Mouse (Mus musculus): ENCODE measurements around the gene 1110002E22Rik. TPM values are rescaled to one million over a fixed set of nuclear protein-coding genes. Genes with fewer than 3 reads are reported as not detected.

Gene 1110002E22Rik
- polyA plus RNA-seq, 1 experiment from 2014 or later: 18.7 TPM

GRCm38 (mm10) chr3:138130692-138131091, 65.8 kb downstream of the 1110002E22Rik start:
- H3K4me1 ChIP-seq (ENCODE audit: control insufficient read depth, insufficient read depth, low read length): peaks cover 4% of the 10 kb centered on the region; the same call in 1 of the 2 replicates
- H3K36me3 ChIP-seq (ENCODE audit: control insufficient read depth, insufficient read depth): no peaks in the 10 kb centered on the region
- H3K27me3 ChIP-seq (ENCODE audit: control insufficient read depth, insufficient read depth, low read length): no peaks in the 10 kb centered on the region
- 78% methylated on average over 1 of the region's 1 CpGs for WGBS
- H3K4me2 ChIP-seq (ENCODE audit: low read depth, low read length): no peak overlapping the region
- no peak overlapping the region for H3K4me3 ChIP-seq (ENCODE audit: low read length)
- no peak for ATAC-seq (replicated peaks; ENCODE audit: extremely low read depth, insufficient read depth, low FRiP score)
- H3K27ac ChIP-seq (ENCODE audit: low read length): no peak overlapping the region
- no peak overlapping the region for H3K9ac ChIP-seq (ENCODE audit: low read length)
- H3K9me3 ChIP-seq (replicated peaks; ENCODE audit: control insufficient read depth, low read length): no peaks in the 10 kb centered on the region

Other genes starting within 250 kb of the 1110002E22Rik start
- 953 and 1,062 TPM in 2 replicates for gene H2afz, start 200.6 kb upstream of the 1110002E22Rik start, polyA plus RNA-seq (2015; fragmentation: Nextera tagmentation; extraction: Ambion mirVana)
- gene Dnajb14, start 197.4 kb upstream of the 1110002E22Rik start, polyA plus RNA-seq (2015; fragmentation: Nextera tagmentation; extraction: Ambion mirVana): 7.3 and 8.1 TPM in 2 replicates
- gene Lamtor3, start 146.5 kb upstream of the 1110002E22Rik start, polyA plus RNA-seq (2015; fragmentation: Nextera tagmentation; extraction: Ambion mirVana): 115 and 120 TPM in 2 replicates
- gene Dapp1, start 83.5 kb upstream of the 1110002E22Rik start, polyA plus RNA-seq (2015; fragmentation: Nextera tagmentation; extraction: Ambion mirVana): 17.3 and 22.8 TPM in 2 replicates
- 0.36 and 0.45 TPM in 2 replicates for gene Gm5105, start 2.3 kb downstream of the 1110002E22Rik start, polyA plus RNA-seq (2015; fragmentation: Nextera tagmentation; extraction: Ambion mirVana)
- gene Trmt10a, start 78.4 kb downstream of the 1110002E22Rik start, polyA plus RNA-seq (2015; fragmentation: Nextera tagmentation; extraction: Ambion mirVana): 5.2 and 7.0 TPM in 2 replicates
- gene Mttp, start 79.9 kb downstream of the 1110002E22Rik start, polyA plus RNA-seq (2015; fragmentation: Nextera tagmentation; extraction: Ambion mirVana): 6.5 and 7.9 TPM in 2 replicates
- not detected in 2 replicates for gene 4930579F01Rik, start 128.8 kb downstream of the 1110002E22Rik start, polyA plus RNA-seq (2015; fragmentation: Nextera tagmentation; extraction: Ambion mirVana)
- gene Adh7, start 152.7 kb downstream of the 1110002E22Rik start, polyA plus RNA-seq (2015; fragmentation: Nextera tagmentation; extraction: Ambion mirVana): 0.30 TPM in 2 replicates
- 14.0 and 91.8 TPM in 2 replicates for gene Adh1, start 195.9 kb downstream of the 1110002E22Rik start, polyA plus RNA-seq (2015; fragmentation: Nextera tagmentation; extraction: Ambion mirVana)
- gene Adh6a, start 248.2 kb downstream of the 1110002E22Rik start, polyA plus RNA-seq (2015; fragmentation: Nextera tagmentation; extraction: Ambion mirVana): not detected in 2 replicates

Data from heart, embryonic 16.5 days (tissue).